Mouse (Mus musculus) liver, adult (tissue): ENCODE results near the gene Tmem107.

Experiments used
- GATA4 ChIP-seq: IDR thresholded peaks from 2 replicates; pipeline ENCODE4 v1.6.1; 2014; ENCODE audit warnings: mild to moderate bottlenecking, low read length; ENCODE audit not compliant: insufficient replicate concordance

Tmem107 gene

GRCm38 (mm10) chr11:69080102-69080854 lies 9.7 kb downstream of the Tmem107 start:
- TF ChIP-seq GATA4: no peak

- TF ChIP-seq GATA4: no peak
These were observed 10.2 kb downstream of the Tmem107 start for GRCm38 (mm10) chr11:69080855-69081222.

GRCm38 (mm10) chr11:69081613-69082012 lies 11.0 kb downstream of the Tmem107 start:
- no peak for TF ChIP-seq GATA4

- no peak for TF ChIP-seq GATA4
These were observed 15.0 kb downstream of the Tmem107 start for GRCm38 (mm10) chr11:69085608-69086007.

- no peak for TF ChIP-seq GATA4
These were observed 15.8 kb downstream of the Tmem107 start for GRCm38 (mm10) chr11:69086390-69086789.

- no peak for TF ChIP-seq GATA4
These were observed 16.5 kb downstream of the Tmem107 start for GRCm38 (mm10) chr11:69087082-69087481.

- no peak for TF ChIP-seq GATA4
These were observed 17.0 kb downstream of the Tmem107 start for GRCm38 (mm10) chr11:69087597-69087996.

- 0 out of 2 replicates have a peak, but pooled peaks have one; percentile 7 for TF ChIP-seq GATA4
These were observed 17.7 kb downstream of the Tmem107 start, which contains the start of gene Vamp2 for GRCm38 (mm10) chr11:69088103-69088855. Gene Vamp2, plus strand, starts transcription at chr11:69088490.

GRCm38 (mm10) chr11:69088856-69089615 lies 18.4 kb downstream of the Tmem107 start:
- no peak for TF ChIP-seq GATA4

- TF ChIP-seq GATA4: no peak
These were observed 19.1 kb downstream of the Tmem107 start for GRCm38 (mm10) chr11:69089616-69090290.

GRCm38 (mm10) chr11:69090367-69090766 lies 19.8 kb downstream of the Tmem107 start:
- TF ChIP-seq GATA4: no peak

- TF ChIP-seq GATA4: no peak
These were observed 21.2 kb downstream of the Tmem107 start for GRCm38 (mm10) chr11:69091566-69092385.

- TF ChIP-seq GATA4: no peak
These were observed 21.8 kb downstream of the Tmem107 start for GRCm38 (mm10) chr11:69092386-69092751.

- TF ChIP-seq GATA4: no peak
These were observed 22.3 kb downstream of the Tmem107 start for GRCm38 (mm10) chr11:69092871-69093270.
